Mouse (Mus musculus) gastrocnemius, postnatal 10 days (tissue): Measurements from ENCODE around the gene Thop1. TPM values are rescaled to one million over a fixed set of nuclear protein-coding genes. Genes with fewer than 3 reads are reported as not detected.
A peak's percentile ranks its signal among the peaks of the same experiment; 100 is the strongest.
"Not testable (repeated sequence)": the region's sequence is repeated elsewhere in the genome, so short reads cannot be mapped to it uniquely, and the experiment has no call there.

Experiments
- DNase-seq: peaks from one replicate; pipeline ENCODE4 v3.0.0; 2021; ENCODE audit warnings: mixed read lengths
- long read RNA-seq, 2 experiments: library from polyadenylated mRNA; stranded (forward); transcript quantifications; one replicate each; pipeline ENCODE4 v2.0.0; 2021
- total RNA-seq, 2 experiments: library from RNA; stranded (reverse); gene quantifications; 2 replicates each; pipeline ENCODE4 v1.2.3; 2021

Thop1 gene
- total RNA-seq, result 10 to 100 TPM; 26.4 to 27.1 TPM
- long read RNA-seq, experiment 1, transcript Thop1-201 (13 exons, 2,832 nt), result major isoform, 87 of 102 reads
- long read RNA-seq, experiment 1, partial matches to known transcripts, result 10 of 102 reads
- long read RNA-seq, experiment 1, other reads (novel, unspliced or antisense), result 5 of 102 reads
- long read RNA-seq, experiment 2, transcript Thop1-201 (13 exons, 2,832 nt), result major isoform, 62 of 73 reads
- long read RNA-seq, experiment 2, partial matches to known transcripts, result 4 of 73 reads
- long read RNA-seq, experiment 2, other reads (novel, unspliced or antisense), result 7 of 73 reads

DNA sequence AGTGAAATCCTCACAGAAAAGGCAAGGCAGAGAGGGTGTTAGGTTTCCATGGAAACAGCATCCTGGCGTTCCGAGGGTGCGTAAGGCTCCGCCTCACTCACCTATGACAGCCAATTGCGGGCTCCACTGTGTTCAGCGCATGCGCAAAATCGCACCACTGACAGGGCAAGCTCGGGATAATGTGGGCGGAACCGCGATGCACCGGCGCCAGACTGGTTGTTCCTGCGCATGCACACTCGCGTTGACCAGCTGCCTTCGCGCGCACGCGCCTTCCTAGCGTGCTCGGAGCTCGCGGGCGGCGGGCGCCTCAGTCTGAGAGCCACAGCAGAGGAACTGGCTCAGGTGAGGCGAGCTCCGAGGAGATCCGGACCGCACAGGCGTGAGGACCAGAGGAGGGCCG lies at the start of gene Thop1:
Thop1 (plus strand) TSS at position 200 of the 400 bp plus-strand sequence.
- peak; percentile 96 for DNase-seq

DNA sequence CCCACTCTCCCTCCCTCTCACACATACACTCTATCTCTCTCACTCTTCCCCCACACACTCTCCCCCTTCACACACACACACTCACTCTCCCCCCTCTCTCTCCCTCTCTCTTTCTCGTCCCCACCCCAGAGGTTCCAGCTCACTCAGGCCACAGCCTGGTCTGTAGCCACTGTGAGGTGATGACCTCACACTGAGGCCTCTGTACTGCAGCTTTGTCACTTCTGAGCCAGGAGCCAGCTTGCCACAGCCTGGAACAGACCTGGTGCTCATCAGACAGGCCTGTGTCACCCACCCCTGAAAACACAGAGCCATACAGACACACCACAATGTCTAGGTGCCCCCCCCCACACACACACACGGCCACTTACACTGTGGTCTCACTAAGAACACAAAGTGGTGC lies 49.6 kb upstream of the Thop1 start:
- DNase-seq, result no peak

DNA sequence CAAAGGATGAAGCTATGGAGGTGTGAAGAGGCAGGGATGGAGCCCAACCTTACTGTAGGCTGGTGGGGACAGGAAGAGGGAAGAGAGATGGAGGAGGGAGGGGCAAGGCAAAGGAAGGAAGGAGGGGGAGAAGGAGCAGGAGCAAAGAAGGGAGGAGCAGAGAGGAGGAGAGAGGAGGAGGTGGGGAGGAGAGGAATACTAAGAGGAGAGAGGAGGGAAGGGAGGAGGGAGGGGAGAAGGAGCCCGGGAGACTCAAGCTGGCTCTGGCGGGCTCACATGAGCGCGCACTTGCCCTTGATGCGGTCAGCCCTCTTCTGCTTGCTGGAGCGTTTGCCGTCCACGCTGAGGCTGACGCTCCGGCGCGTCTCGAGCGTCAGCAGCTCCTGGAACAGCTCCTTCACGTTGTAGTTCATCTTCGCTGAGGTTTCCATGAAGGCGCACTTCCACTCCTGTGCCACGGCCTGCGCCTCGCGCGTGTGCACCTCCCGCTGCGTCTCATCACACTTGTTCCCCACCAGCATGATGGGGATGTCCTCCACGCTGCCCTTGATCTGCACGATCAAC lies 48.2 kb upstream of the Thop1 start:
- DNase-seq, result no peak

DNA sequence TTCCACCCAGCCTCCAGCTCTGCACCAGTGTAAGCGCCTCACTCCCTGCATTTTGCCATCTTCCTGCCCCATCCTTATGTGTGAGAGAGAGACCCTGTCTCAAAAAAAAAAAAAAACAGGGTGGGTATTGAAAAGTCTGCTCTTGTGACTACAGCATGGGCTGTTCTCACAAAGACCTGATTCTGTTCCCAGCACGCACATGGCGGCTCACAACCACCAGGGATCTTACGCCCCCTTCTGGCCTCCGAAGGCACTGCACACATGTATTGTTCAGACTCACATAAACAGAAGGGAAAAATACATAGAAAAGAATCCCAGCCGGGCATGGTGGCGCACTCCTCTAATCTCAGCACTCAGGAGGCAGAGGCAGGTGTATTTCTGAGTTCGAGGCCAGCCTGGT lies 47.1 kb upstream of the Thop1 start:
- DNase-seq, result no peak

DNA sequence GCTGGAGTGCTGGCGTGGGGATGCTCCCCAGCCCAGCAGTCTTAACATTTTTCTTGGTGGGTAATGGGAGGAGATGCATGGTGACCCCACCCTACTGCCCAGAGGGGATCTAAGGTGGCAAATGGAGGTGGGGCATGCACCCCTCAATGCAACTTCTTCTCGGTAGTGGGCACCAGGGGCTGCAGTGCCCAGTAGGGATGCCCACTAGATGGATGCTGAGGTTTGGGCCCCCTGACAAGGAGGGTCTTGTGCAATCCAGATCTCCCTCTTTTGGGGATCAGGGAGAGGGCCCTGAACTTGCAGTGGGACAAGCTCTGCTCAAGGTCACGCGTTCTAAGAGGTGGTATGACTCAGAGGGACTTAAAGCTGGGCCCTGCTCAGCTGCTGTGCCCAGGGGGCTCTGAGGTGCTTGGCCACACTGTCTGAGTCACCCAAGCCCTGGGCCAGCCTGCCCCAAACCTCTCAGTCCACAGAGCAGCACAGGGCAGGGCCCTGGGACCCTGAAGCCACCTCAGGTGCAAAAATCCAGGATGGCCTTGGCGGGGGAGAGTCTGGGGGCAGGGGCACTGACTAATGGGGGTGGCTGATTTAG lies 45.4 kb upstream of the Thop1 start:
- DNase-seq, result no peak

DNA sequence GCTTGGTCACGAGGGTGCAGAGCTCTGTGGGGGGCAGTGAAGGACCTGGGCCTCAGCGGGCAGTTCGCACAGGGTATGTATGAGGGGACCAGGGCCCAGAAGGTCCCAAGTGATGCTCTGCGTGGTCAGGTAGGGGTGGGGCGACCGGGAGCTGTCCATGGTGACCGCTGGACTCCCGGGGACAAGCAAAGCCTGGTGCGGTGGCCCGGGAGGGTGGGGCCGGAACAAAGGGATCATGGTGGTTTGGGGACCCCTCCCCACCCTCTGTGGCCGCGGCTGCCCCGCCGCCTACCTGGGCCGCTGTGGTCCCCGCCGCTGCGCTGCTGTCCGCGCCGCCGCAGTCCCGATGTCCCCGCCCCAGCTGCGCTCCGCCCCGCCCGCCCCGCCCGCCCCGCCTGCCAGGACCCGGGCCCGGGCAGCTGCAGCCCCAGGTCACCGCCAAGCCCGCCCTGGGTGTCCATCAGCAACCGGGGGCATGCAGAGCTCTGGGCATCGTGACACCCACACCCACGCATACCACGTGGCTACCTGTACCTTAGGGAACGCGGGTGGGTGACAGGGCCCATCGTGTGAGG lies 44.7 kb upstream of the Thop1 start:
- no peak for DNase-seq

DNA sequence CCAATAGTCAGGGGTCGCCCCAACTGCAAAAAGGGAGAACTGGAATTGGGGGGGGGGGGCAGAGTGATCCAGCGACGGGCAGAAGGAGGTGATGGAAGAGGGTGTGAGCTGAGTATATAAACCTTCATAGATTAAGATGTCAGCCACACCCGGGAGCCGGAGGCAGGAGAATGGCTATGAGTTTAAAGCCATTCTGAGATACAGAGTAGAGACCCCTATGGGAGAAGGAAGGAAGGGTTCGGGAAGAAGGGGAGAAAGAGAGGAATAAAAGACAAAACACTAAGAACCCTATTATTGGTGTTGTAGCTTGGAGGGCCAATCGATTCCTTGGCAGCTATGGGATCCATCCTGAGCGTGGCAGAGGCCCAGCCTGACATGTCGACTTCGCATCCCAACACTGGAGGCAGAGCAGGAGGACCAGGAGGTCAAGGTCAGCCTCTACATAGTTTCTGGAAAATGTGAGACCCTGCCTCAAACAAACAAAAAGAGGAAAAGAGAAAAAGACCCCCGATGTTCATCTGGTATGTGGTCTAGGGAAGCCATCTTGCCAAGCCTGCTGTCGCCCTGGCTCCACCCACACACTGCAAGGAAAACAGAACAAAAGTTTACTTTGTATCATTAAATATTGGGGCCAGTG lies 44.1 kb upstream of the Thop1 start, which contains the start of gene Diras1:
Diras1 (minus strand) TSS at position 24 of the 637 bp plus-strand sequence.
- DNase-seq, result no peak

DNA sequence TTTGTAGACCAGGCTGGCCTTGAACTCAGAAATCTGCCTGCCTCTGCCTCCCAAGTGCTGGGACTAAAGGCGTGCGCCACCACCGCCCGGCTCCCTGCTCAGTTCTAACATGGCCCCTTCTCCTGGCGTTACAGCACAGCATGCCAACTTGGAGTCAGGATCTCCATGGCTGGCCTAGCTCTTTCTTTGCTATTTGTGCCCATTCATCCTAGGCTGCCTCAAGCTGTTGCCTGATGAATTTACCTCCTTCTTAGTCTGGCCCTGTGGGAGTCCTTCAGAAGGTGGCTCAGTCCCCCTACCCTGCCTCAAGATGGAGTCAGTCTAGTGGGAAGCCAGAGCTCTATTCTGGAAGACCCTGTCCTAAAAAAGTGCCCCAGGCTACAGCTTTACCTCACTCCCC lies 43.0 kb upstream of the Thop1 start:
- DNase-seq, result no peak

DNA sequence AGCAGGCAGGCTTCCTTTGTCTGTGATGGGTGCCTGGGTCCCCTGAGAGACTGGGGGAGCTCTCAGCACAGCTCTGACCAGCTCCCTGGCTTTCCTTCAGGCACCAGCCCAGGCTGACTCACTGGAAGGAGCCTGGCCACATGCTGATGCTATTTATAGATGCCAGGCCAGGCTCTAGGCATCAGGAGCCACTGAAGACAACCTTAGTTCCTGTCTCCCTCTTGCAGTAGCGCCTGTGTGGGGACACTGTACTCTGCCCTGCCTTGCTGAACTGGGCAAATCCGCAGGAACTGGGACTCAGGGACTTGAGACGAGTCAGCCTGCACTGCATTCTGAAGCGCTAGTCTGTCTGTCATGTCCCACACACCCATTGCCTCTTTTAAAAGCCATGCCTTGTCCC lies 42.5 kb upstream of the Thop1 start:
- no peak for DNase-seq

DNA sequence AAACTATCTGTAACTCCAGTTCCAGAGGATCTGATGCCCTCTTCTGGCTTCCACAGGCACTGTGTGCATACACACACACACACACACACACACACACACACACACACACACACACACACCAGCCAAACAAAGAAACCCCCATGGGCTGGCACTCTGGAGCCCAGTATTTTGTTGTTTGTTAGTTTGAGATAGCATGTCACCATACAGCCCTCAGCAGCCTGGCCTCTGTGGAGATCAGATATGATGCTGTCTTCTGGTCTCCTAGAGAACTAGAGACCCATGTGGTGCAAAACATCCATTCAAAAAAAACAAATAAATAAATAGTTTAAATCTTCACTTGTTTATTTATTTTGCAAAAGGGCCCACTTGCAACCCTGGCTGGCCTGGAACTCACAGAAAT lies 41.6 kb upstream of the Thop1 start:
- no peak for DNase-seq

DNA sequence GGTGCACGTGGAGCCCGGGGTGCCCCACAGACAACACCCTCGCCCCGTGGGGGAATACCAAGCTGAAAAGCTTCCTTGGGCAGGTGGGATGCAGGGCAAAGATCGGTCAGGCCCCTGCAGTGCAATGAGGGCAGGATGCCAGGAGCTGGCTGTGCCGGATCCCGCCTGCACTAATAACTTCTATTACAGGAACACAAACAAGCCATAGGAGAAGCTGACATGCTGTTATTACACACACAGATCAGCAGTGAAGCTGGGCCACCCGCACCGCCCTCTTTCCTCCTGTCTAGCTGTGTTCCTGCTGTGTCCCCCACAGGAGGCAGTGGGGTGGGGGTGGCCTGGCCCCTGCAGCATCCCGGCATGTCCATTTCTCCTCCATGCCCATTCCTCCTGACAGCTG lies 40.8 kb upstream of the Thop1 start:
- no peak for DNase-seq

DNA sequence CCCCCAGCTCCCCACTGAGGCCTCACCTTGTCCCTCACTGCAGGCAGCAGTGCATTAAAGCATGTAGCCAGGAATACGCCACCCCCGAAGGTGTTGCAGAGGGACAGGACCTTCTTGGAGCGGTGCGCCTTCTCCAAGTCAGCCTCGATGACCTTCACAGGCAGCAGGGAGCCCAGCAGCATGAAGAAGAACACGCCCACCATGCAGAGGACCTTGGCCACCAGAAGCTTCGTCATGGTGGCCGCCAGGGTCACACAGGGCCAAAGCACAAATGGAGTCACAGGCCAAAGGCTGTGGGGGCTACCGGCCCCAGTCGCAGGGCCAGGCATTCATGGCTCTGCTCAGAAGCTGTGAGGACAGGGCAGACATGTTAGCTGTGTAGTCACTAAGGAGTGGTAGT lies 36.2 kb upstream of the Thop1 start:
- no peak for DNase-seq

DNA sequence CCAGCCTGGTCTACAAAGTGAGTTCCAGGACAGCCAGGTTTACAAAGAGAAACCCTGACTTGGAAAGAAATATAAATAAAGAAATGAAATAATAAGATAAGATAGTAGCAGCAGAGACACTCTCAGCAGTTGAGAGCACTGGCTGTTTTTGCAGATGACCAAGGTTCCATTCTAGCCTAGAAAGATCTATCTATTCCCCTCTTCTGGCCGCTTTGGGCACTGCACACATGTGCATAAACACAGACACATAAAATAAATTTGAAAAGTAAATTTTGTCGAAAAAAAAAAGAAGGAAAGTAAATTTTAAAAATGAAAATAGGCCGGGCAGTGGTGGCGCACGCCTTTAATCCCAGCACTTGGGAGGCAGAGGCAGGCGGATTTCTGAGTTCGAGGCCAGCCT lies 33.6 kb upstream of the Thop1 start:
- no peak for DNase-seq

DNA sequence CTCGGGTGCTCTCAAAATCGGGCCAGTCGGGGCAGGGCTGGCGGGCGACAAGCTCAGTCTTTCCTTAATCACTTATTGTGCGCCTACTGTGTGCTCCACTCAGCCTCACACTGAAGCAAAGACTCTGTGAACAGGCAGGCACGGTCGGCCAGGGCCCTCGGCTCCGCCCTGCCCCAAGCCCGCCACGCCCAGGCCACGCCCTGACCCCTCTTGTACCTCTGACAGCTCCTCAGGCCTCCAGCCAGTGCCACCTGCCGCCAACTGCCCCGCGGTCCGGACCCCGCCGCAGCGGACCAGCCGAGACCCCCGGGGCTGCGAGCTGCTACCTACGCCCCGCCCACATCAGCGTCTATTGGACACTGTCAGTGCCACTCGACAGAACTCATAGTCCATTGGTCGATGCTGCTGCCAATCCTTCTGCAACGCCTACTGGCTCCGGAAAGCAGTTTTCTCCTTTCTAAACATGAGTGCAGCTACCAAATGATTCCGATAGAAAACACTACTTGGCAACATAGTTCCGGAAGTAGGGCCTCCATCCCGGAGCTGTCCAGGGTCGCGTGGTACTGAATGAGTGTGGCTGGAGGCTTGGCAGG lies 32.8 kb upstream of the Thop1 start, which contains the start of gene Slc39a3:
Slc39a3 (minus strand) TSS at position 439 of the 593 bp plus-strand sequence.
- DNase-seq, result peak; percentile 97

DNA sequence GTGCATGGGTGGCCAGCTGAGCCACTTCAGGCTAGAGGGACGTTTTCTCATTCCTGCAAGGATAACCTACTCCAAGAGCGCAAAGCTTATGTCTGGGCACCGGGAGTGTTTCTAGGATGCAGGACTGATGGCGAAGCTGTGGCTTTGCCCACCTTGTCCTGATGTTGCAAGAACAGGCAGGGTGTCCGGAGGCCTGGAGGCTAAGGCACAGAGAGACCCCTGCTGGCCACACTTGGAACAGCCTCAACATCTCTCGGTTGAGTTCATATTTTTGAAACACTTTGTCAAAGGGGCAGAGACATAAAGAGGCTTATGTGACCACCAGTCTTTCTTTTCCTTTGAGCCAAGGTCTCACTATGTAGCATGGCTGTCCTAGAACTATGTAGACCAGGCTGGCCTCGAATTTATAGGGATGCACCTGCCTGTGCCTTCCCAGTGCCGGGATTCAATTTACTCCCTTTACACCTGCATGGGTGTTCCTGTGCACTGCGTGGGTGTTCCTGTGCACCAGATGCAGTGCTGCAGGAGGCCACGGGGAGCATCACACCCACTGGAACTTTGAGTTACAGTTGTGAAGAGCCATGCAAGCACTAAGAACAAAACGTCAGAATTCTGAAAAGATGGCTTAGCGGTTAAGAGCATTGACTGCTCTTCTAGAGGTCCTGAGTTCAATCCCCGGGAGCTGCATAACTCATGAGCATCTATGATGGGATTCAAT lies 28.2 kb upstream of the Thop1 start:
- peak; percentile 75 for DNase-seq

DNA sequence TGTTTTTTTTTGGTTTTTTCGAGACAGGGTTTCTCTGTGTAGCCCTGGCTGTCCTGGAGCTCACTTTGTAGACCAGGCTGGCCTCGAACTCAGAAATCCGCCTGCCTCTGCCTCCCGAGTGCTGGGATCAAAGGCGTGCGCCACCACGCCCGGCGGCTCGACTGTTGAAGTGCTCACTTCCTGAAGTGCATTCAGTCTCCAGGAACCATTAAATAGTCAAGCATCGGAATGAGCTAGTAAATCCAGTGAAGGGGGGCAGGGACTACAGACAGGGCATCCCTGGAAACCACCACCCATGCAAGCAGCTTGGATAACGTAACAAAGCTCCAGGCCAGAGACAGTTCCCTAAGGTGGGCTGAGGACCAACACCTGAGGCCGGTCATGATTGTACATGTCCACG lies 24.6 kb upstream of the Thop1 start:
- not testable (repeated sequence) for DNase-seq

DNA sequence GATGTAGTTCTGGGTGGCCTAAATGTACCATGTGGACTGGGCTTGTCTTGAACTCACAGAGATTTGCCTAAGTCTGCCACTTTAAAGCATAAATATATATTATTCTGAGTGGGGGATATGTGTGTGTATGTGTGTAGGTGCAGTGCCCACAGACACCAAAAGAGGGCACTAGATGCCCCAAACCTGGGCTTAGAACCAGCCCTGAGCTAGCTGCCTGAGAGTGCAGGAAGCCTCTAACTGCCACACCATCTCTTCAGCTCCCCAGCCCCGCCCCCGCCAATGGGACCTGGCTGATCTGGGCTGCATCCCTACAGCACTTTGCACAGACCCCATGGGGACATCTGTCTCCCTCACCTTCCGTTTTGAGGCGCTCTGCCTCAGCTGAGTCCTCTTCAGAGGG lies 19.2 kb upstream of the Thop1 start:
- no peak for DNase-seq

DNA sequence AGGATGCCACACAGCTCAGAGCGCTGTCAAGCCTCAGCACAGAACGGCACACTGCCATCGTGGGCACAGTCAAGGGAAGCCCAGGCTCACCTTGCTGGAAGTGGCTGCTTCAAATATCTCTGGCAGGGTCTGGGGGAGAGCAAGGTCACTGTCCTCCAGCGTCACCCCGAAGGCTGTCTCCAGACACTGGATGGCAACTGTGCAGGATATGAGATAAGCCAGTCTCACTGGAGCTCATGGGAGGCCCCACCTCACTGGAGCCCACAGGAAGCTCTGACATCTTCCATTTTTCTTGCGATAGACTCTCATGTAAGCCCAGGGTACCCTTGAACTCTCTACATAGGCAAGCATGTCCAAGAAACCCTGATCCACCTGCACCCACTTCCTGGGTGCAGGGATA lies 18.7 kb upstream of the Thop1 start:
- no peak for DNase-seq

DNA sequence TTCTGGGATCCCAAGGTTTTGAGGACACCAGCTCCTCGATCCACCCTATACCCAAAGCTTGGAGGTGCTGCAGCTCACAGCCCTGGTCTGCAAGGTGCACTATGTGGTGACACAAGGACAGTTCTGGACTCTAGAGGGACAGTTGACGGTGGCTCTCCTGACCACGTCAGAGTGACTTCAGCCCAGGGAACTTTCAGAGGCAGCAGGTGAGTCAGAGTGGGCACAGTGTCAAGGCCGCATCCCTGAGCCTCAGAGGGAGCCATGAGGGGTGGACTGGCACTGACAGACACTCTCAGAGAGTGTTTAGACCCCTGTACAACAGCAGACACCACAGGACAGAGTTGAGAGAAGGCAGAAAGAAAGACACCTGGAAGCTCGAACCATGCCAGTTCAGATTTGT lies 17.3 kb upstream of the Thop1 start:
- DNase-seq, result no peak

DNA sequence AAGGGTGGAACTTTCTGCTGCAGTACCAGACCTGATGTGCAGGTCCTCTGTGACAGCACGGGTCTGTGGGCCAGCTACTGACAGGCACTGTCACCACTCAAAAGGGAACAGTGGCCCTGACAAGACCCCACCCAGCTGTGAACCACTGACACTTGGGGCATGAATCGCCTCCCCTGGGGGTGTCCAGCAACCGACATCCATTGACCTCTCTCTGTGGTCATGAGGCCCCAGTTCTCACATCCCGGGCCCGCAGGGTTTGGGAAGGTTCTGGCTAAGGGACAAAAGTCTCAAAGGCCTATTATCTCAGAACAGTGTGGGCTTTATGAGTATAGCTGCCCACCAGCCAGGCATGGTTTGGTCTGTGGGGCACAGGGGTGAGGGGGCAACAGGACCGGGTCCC lies 14.7 kb upstream of the Thop1 start:
- DNase-seq, result no peak

DNA sequence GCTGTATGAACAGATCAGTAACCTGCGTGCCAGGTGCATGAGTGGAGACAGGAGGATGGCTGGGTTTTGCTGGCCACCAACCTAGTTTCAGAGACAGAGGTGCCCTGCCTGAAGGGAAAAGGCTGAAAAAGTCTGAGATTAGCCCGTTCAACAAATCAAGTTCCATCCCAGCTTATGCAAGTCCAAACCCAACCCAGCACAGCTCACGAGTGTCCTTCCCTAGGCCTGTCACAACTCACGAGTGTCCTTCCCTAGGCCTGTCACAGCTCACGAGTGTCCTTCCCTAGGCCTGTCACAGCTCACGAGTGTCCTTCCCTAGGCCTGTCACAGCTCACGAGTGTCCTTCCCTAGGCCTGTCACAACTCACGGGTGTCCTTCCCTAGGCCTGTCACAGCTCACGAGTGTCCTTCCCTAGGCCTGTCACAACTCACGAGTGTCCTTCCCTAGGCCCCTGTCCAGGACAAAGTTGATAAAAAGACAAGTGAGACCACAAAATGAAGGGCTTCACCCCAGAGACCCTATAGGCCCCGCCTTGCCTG lies 14.0 kb upstream of the Thop1 start:
- DNase-seq, result not testable (repeated sequence)
